Mouse (Mus musculus): ENCODE results near the gene C1ql4.
A peak's percentile ranks its signal among the peaks of the same experiment; 100 is the strongest.
"Not testable (repeated sequence)": the region's sequence is repeated elsewhere in the genome, so short reads cannot be mapped to it uniquely, and the experiment has no call there.

C1ql4 gene

DNA sequence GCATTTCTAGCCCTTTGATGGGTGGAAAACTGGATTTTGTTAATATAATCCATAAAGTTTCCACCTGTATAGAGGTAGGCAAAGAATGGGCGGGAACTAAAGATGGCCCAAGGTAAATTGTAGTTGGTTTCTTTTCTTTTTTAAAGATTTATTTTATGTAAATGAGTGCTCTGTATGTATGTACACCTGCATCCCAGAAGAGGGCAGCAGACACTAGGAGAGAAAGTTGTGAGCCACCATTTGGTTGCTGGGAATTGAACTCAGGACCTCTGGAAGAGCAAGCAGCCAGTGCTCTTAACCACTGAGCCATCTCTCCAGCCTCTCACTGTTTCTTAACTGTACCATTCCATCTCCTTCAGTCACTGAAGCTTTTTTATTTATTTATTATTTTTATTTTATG lies 15.6 kb downstream of the C1ql4 start:
- no peak for DNase-seq

DNA sequence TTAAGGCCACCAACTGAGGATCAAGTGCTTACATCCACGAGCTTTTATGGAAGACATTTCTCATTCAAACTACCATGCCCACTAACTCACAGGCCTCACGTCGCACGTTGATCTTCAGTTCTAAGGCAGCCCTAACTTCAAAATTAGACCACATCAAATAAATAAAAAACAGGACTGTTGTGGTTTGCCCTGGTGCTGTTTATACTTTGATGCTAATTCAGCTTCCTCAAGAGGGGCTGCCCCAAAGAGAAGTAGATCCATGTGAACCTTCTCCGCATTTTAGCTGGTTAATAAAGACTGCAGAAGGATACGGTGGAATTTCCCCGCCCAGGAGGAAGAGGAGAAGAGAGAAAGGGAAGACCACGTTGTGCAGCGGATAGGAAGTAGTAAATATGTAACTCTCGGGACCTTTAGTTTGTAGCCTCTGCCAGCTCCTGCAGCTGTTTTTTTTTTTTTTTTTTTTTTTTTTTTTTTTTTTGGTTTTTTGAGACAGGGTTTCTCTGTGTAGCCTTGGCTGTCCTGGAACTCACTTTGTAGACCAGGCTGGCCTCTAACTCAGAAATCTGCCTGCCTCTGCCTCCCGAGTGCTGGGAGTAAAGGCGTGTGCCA lies 22.0 kb downstream of the C1ql4 start:
- no peak for DNase-seq

DNA sequence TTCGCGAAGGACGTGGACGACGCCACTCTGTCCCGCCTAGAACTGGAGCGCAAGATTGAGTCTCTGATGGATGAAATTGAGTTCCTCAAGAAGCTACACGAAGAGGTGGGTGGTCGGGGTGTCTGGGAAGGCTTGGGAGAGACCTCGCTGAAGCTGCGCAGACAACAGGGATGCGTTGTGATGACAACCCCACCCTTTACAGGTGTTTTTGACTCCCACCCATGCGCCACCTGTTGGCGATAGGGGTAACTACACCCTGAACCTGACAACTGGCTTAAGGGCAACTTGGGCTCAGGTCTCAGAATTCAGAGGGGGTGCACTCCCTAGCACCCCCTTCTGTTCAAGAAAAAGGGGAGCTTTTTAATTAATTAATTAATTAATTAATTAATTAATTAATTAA lies 31.3 kb downstream of the C1ql4 start:
- peak; percentile 85 for DNase-seq

DNA sequence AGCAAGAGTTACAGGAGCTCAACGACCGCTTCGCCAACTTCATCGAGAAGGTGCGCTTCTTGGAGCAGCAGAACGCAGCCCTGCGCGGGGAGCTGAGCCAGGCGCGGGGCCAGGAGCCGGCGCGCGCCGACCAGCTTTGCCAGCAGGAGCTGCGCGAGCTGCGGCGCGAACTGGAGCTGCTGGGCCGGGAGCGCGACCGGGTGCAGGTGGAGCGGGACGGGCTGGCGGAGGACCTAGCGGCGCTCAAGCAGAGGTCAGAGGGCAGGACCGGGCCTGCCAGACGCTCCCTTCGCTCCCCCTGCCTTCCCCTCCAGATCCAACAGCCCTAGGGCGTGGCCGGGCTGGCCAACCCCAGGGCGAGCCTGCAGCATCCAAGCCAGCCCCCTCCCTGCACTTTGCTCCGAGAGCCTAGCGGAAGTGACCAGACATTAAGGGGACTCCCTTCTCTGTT lies 32.1 kb downstream of the C1ql4 start:
- DNase-seq = peak; percentile 49

DNA sequence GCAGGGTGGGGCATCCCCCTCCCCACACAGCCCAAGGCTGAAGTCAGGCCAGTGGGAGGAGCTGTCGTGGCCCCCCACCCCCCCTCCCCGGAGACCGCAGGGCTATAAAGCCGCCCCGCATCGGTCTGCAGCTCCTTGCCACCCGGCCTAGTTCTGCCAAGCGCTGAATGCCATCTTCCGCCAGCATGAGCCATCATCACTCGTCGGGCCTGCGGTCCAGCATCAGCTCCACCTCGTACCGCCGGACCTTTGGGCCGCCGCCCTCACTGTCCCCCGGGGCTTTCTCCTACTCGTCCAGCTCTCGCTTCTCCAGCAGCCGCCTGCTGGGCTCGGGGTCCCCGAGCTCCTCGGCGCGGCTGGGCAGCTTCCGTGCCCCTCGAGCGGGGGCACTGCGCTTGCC lies 32.6 kb downstream of the C1ql4 start, which contains the start of gene Prph:
Prph (plus strand) TSS at position 135 of the 400 bp plus-strand sequence.
- DNase-seq = no peak

DNA sequence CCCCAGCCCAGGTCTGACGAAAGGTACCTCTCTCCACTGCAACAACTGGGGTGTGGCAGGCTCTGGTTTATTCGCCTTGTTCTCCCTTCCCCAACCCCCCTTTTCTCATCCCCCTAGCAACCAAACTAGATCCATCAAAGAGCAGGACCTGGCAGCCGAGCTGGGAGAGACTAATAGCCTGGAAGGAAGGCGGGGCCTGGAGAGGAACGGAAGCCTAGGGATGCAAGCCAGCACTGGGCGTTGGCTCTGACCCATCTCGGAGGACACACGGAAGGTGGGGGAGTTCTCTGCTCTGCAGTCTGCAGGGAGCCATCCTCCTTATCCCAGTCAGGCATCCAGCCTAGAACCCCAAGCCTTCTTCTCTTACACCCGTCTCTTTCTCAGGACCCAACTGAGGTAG lies 34.2 kb downstream of the C1ql4 start:
- no peak for DNase-seq

DNA sequence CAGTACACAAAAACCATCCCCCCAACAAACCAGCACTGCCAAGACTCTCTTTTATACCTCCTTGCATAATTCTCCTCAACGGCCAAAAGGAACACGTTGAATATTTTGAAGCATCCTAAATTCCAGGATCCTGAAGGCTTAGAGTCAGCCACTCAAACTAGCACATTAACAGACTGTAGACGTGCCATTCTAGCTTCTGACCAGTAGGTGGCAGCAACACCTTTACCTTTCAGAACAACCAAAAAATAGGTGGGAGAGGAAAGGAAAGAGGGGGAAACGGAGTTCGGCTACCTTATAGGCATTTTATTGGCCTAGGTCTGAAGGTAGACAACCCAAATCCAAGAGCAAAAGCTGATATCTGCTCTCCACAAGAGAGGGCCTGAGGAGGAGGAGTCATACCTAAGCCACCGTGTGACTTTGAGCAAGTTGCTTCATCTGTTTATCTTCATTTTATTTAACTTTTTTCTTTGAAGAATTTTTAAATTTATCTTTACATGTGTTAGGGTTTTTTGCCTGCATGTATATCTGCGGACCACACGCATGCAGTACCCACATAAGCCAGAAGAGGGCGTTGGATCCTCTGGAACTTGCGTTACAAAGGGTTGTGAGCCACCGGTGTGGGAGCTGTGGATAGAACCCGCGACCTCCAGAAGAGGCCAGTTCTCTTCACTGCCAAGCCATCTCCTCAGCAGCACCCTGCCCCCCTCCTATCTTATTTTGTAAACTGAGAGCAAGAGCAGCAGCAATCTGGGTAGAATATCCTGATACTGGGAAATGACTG lies 38.0 kb downstream of the C1ql4 start:
- peak; percentile 60 for DNase-seq

DNA sequence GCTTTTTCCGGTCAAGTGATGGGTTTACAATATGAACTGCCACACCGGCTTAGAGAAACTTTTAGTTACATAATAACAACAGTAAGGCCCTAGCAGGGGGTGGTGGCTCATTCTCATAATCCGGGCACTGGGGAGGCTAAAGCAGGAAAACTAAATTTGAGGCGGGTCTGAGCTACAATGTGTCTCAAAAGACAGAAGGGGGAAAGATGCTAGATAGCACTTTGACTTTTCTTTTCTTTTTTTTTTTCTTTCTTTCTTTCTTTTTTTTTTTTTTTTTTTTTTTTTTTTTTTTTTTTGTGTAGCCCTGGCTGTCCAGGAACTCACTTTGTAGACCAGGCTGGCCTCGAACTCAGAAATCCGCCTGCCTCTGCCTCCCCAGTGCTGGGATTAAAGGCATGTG lies 41.9 kb downstream of the C1ql4 start:
- DNase-seq = not testable (repeated sequence)

DNA sequence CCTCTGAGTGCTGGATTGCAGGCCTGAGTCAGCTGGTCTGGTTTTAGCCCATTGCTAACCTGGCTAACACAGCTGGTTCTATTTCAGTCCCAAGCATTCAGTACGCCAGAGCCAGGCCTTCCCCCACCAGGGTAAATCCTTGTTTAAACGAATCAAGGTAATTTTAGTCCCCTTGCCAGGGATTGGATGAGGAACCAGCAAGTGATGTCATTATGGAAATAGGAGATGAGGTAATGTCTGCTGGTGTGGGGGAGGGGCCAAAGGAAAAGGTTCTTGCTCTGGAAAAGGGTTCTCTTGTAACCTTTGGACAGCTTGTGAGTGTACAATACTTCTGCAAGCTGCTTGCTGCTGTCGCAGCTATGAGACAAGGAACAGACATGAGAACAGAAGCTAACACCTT lies 42.8 kb downstream of the C1ql4 start:
- no peak for DNase-seq

DNA sequence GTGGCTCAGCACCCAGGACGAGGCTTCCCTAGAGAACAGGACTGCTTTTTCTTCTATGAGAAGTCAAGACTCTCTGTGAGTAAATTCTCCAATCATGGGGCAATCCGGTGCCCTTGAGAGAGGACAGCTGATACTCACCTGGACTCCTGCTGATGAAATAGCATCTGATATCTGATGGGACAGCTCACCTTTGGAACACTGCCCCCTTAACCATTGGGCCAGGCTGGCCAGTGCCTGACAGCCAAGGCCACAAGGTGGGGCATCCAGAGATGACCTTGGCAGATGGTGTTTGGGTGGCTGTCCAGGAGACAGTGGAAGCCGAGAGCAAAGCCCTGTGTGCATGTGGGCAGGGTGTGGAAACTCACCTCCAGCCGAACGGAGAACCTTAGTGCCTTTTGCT lies 45.3 kb downstream of the C1ql4 start:
- DNase-seq = no peak

DNA sequence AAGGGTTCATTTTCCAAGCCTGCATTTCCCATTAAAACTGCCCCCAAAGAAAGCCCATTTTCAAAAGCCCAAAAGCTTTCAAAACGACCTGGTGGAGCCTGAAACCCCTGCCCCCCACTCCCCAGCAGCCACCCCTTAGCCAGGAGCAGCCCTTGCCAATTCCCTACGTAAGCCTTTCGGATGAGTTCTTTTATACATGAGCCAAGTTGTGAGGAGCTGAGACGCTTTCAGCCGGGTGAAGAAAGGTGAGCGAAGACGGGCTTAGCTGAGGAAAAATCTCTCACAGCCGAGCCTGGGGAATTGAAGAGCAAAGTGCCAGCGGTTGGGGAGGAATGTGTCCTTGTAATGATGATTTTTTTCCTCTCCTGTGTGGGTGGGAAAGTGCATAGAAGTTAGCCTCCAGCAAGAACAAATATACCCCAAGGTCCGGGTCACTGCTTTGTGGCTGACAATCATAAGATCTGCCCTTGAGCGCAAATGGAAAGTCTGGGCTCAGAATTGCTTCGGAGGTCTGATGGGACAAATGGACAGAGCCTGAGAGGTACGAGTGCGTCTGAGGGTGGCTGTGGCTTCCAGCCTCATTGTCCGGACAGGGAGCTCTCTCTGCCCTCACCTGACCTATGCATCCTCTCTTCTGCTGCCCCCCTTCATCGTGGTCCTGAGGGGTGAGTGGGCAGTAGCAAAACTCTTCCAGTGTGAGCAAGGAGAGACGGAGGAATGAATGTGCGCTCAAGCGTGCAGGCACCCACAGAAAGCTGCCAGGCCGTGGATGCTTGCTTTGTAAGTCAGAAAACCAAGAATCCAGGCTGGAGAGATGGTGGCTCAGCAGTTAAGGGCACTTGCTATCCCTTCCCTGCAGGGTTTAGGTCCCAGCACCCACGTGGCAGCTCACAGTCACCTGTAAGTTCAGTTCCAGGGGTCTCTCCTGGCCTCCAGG lies 46.4 kb downstream of the C1ql4 start:
- DNase-seq = no peak

DNA sequence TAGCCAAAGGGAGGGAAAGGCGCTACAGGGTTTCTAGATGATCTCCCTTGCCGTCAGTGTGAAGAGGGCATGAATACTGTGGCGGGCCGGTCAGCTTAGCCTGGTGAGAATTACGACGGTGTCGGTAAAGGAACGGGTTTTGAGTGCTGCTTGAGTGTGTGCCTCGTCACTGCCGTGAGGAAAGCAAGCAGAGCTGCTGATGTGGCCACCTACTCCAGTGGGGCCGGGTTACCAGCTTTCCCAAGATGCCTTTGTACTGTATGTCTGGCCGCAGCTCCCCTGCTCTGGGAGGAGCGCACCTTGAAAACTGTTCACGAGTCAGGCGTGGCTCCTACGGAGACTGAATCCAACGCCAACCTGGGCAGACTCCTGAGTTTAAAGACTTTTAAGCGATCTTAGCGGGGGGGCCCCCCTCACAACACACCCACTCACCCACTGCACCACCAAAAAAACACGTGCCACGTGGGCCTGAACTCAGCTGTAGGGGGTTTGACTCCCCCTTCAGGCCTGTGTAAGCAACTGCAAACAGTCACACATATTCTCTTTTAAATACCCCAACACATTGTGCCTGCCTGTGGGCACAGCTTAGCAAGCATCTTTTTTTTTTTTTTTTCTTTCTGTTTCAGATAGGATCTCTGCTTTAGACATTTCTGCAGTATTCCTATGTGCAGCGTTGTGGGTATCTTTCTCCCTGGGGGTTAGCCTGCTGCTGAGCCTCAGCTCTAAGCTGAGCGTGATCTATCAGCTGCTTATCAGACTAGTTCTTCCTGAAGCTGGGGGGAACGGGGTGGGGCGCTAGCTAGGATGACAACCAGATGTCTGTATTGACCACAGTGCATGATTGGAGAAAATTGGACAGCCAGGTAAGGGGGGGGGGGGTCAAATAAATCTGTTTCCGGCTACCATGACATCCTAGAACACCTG lies 47.4 kb downstream of the C1ql4 start:
- DNase-seq = no peak

DNA sequence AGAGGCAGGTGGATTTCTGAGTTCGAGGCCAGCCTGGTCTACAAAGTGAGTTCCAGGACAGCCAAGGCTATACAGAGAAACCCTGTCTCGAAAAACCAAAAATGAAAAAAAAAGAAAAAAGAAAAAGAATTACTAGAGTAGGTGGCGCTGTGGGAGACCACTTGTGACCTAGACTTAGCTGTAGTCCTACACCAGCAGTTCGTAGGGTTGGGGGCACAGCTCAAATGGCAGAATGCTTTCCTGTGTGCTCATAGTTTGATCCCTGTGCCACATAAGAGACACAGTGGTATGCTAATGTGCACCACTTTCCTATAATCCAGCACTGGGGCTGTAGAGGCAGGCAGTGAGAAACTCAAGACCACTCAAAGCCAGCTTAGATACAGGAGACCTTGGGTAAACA lies 48.3 kb downstream of the C1ql4 start:
- no peak for DNase-seq

DNA sequence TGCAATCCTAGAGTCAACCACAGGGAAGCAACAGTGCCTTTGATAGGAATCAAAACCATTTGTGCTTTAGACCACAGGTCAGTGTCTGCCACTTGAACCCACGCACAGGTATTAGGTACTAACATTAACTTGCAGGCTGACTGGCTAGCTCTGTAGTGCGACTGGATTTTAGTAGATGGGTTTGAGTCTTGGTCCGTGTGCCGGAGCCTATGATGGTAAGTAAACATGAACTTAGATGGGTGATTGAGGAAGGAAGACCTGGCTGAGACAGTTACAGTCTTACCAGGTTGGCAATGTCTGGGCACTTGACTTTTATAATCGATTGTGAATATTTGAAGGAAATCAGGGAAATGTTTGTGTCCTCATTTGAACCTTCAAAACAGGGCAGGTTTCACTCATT lies 48.8 kb downstream of the C1ql4 start:
- no peak for DNase-seq

DNA sequence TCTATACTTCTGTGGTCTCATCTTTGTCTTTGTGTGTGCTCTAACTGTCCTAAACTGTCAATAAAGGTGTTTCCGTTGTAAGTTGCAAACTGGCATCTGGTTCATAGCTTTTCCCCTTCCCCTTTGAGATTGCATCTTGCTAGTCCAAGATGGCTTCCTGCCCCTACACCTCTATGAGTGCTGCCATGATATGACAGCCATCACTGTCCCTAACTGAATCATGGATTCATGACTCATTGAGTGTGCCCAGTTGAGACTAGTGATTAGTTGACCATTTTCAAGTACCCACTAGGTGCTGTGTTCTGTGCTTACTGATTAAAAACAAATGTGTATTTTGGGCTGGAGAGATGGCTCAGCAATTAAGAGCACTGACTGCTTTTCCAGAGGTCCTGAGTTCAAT lies 49.6 kb downstream of the C1ql4 start:
- DNase-seq = no peak

DNA sequence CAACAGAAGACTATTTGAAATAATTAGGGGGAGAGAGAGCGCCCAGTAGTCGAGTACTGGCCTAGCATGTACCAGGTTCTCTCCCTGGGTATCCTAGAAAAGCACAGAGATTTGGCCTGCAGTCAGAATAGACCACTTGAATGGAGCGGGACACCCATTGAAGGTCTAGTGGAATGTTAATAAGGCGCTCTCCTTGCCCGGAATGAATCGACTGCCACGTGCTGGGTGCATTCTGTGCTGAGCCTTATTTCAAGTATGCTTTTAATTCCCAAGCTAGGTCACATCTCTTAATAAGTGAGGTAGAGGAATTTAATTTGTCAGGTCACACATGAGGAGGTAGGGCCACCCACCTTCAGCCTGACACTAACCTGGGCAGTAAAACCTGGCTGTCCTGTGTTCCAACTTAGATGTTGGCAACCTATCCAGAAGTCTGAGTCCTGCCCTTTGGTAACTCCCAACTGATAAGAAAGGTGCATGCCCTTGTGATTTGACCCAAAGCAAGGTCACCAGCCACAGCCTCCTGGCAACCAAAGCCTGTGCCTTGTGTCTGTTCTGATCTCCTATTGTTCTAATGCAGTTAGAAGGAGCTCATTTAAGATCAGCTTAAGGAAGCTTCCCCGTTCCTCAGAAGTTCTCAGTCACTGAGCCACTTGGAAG lies 51.2 kb downstream of the C1ql4 start:
- no peak for DNase-seq

DNA sequence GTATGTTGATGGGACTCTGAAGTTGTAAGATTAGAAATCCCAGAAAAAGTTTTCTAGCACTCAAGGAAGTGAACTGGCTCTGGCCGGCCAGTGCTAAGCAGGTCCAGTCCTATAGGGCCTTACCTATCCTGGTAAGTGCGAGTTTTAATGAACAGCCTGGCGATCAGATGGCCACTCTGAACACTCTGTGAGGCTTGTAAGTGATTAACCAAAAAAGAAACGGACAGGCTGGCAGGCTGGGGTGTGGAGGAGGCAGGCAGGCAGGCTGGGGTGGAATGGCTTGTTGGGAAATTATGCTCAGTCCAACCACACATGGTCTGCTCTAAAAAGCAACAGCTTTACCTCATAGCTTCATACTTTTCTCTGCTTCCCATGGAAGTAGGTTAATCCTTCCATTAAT lies 52.2 kb downstream of the C1ql4 start:
- no peak for DNase-seq
